ENCODE assay signal across 7 mouse cellular contexts in genomic region chr15:10981377-10982063, GRCm38 (mm10). TPM values are rescaled to one million over a fixed set of nuclear protein-coding genes. Genes with fewer than 3 reads are reported as not detected.
DNase-seq lines count a peak whose midpoint lies in the region; ATAC-seq and TF ChIP-seq lines count a peak whose summit lies in the region.

Gene Amacr (plus strand): TSS chr15:10981756.

- peak within 1 kb of the TSS; percentile 63 for H3K4me2 ChIP-seq in intestine, postnatal 0 days (replicated peaks; ENCODE audit: low read depth)
- peak within 1 kb of the TSS; percentile 69 for H3K4me2 ChIP-seq in midbrain, embryonic 12.5 days (replicated peaks)

- WGBS in embryonic facial prominence, embryonic 10.5 days = under 1% methylated on average over 52 of the region's 52 CpGs
- WGBS in intestine, postnatal 0 days = under 1% methylated on average over 52 of the region's 52 CpGs
- under 1% methylated on average over 52 of the region's 52 CpGs for WGBS in midbrain, embryonic 12.5 days
- under 1% methylated on average over 52 of the region's 52 CpGs for WGBS in small intestine, adult 2 months

- intact Hi-C loops in left cerebral cortex, postnatal 4 days (cut with DNase I) = no loop called here

- H3K36me3 ChIP-seq in embryonic facial prominence, embryonic 10.5 days (replicated peaks) = no peaks in the 10 kb centered on the region; the same call in 1 of the 2 replicates
- no peaks in the 10 kb centered on the region; the same call in 1 of the 2 replicates for H3K36me3 ChIP-seq in intestine, postnatal 0 days (ENCODE audit: control insufficient read depth, insufficient read depth)
- no peaks in the 10 kb centered on the region for H3K36me3 ChIP-seq in midbrain, embryonic 12.5 days
- peaks cover 4% of the 10 kb centered on the region for H3K36me3 ChIP-seq in small intestine, adult 2 months (ENCODE audit: control insufficient read depth, insufficient read depth, low read length)

- H3K9me3 ChIP-seq in embryonic facial prominence, embryonic 10.5 days = no peaks in the 10 kb centered on the region
- no peaks in the 10 kb centered on the region for H3K9me3 ChIP-seq in intestine, postnatal 0 days (ENCODE audit: control insufficient read depth)
- no peaks in the 10 kb centered on the region for H3K9me3 ChIP-seq in midbrain, embryonic 12.5 days

- H3K4me3 ChIP-seq in embryonic facial prominence, embryonic 10.5 days = peak within 1 kb of the TSS; percentile 79
- peak within 1 kb of the TSS; percentile 65 for H3K4me3 ChIP-seq in intestine, postnatal 0 days (ENCODE audit: low read depth, low read length)
- peak within 1 kb of the TSS; percentile 72 for H3K4me3 ChIP-seq in midbrain, embryonic 12.5 days
- H3K4me3 ChIP-seq in small intestine, adult 2 months (ENCODE audit: low read depth, low read length) = peak within 1 kb of the TSS; percentile 96

- H3K27ac ChIP-seq in embryonic facial prominence, embryonic 10.5 days (replicated peaks) = peak within 1 kb of the TSS; percentile 94
- peak within 1 kb of the TSS; percentile 85 for H3K27ac ChIP-seq in intestine, postnatal 0 days (ENCODE audit: low read depth, low read length)
- H3K27ac ChIP-seq in midbrain, embryonic 12.5 days (replicated peaks) = peak within 1 kb of the TSS; percentile 84
- peak within 1 kb of the TSS; percentile 96 for H3K27ac ChIP-seq in small intestine, adult 2 months (ENCODE audit: insufficient read depth, low read depth, low read length)

- peak; percentile 95 for DNase-seq in adrenal gland, postnatal 10 days
- DNase-seq in embryonic facial prominence, embryonic 10.5 days (ENCODE audit: low spot score) = peak; percentile 95
- DNase-seq in gonadal fat pad, adult 2 months (ENCODE audit: low read depth) = peak; percentile 46
- DNase-seq in left cerebral cortex, postnatal 4 days = peak; percentile 92

- no peaks in the 10 kb centered on the region for H3K27me3 ChIP-seq in embryonic facial prominence, embryonic 10.5 days (replicated peaks; ENCODE audit: low read depth, poor library complexity, severe bottlenecking)
- no peaks in the 10 kb centered on the region for H3K27me3 ChIP-seq in intestine, postnatal 0 days (replicated peaks; ENCODE audit: control insufficient read depth, insufficient read depth, low read length)
- H3K27me3 ChIP-seq in midbrain, embryonic 12.5 days = no peaks in the 10 kb centered on the region
- no peaks in the 10 kb centered on the region for H3K27me3 ChIP-seq in small intestine, adult 2 months (ENCODE audit: control insufficient read depth, insufficient read depth, low read length)

- peak; percentile 74 for TF ChIP-seq CTCF in intestine, postnatal 0 days (IDR thresholded peaks at IDR 0.05; ENCODE audit: low read depth)
- TF ChIP-seq CTCF in small intestine, adult 2 months (IDR thresholded peaks at IDR 0.05; ENCODE audit: extremely low read depth, insufficient read length, insufficient replicate concordance, low read depth, low read length) = peak; percentile 67; the same call in 1 of the 2 replicates

- H3K9ac ChIP-seq in intestine, postnatal 0 days (ENCODE audit: low read depth, low read length) = peak within 1 kb of the TSS; percentile 67
- H3K9ac ChIP-seq in midbrain, embryonic 12.5 days (replicated peaks) = peak within 1 kb of the TSS; percentile 72

- peak; percentile 96 for ATAC-seq in intestine, postnatal 0 days
- peak; percentile 100 for ATAC-seq in midbrain, embryonic 12.5 days (ENCODE audit: low FRiP score, low read depth)

- TF ChIP-seq POLR2A in small intestine, adult 2 months (IDR thresholded peaks at IDR 0.05; ENCODE audit: low read depth, low read length) = peak; percentile 86

- H3K4me1 ChIP-seq in embryonic facial prominence, embryonic 10.5 days = peaks cover 11% of the 10 kb centered on the region
- H3K4me1 ChIP-seq in intestine, postnatal 0 days (replicated peaks; ENCODE audit: control insufficient read depth, insufficient read depth, low read length) = 0 out of 2 replicates have a peak, but pooled peaks cover 3% of the 10 kb centered on the region
- peaks cover 9% of the 10 kb centered on the region for H3K4me1 ChIP-seq in midbrain, embryonic 12.5 days
- peaks cover 5% of the 10 kb centered on the region for H3K4me1 ChIP-seq in small intestine, adult 2 months (ENCODE audit: control insufficient read depth, insufficient read depth, insufficient read length, low read length)

RNA-seq across cellular contexts. Expression of gene Amacr, which starts in this region (rescaled TPM):
- 10 to 100 TPM; 33.8 to 40.5 TPM for total RNA-seq in adrenal gland, postnatal 10 days (2021)
- polyA plus RNA-seq in embryonic facial prominence, embryonic 10.5 days (2016; fragmentation: Nextera tagmentation; extraction: Ambion mirVana) = 14.3 and 14.7 TPM in 2 replicates
- polyA plus RNA-seq in gonadal fat pad, adult 2 months (2012; rRNA removed) = 6.7 and 9.5 TPM in 2 replicates
- 17.7 and 18.1 TPM in 2 replicates for polyA plus RNA-seq in intestine, postnatal 0 days (2015; fragmentation: Nextera tagmentation; extraction: Ambion mirVana)
- 1 to 10 TPM; 5.8 to 7.2 TPM for total RNA-seq in left cerebral cortex, postnatal 4 days (2021)
- polyA plus RNA-seq in midbrain, embryonic 12.5 days (2016; fragmentation: Nextera tagmentation; extraction: Ambion mirVana) = 8.5 and 9.8 TPM in 2 replicates
- polyA plus RNA-seq in small intestine, adult 2 months (2012; rRNA removed) = 5.2 and 5.3 TPM in 2 replicates

Comparison
In these comparisons a context has a peak if more than half of its experiments do, and no peak if none do; other contexts are left out.
1. Peak in every context shown above with its lines: DNase-seq, ATAC-seq, H3K4me3 ChIP-seq and H3K27ac ChIP-seq.
2. RNA of gene Amacr (total RNA-seq): 33.8 to 40.5 TPM in adrenal gland, postnatal 10 days; 5.8 to 7.2 TPM in left cerebral cortex, postnatal 4 days; every median in the first group is over 4 times any median in the second.